8 mouse cellular contexts compared by ENCODE assay signal in genomic region chr7:4844245-4844916, GRCm38 (mm10). TPM values are rescaled to one million over a fixed set of nuclear protein-coding genes. Genes with fewer than 3 reads are reported as not detected.
DNase-seq lines count a peak whose midpoint lies in the region; ATAC-seq and TF ChIP-seq lines count a peak whose summit lies in the region.

TSS of gene Shisa7 (minus strand) at chr7:4844696.

- H3K4me2 ChIP-seq in kidney, postnatal 0 days (ENCODE audit: low read length) = peak within 1 kb of the TSS; percentile 85
- peak within 1 kb of the TSS; percentile 97 for H3K4me2 ChIP-seq in forebrain, embryonic 12.5 days
- H3K4me2 ChIP-seq in neural tube, embryonic 12.5 days (replicated peaks) = peak within 1 kb of the TSS; percentile 93

- no peak within 1 kb of the TSS for H3K27ac ChIP-seq in kidney, postnatal 0 days
- peak within 1 kb of the TSS; percentile 76 for H3K27ac ChIP-seq in forebrain, embryonic 12.5 days
- H3K27ac ChIP-seq in neural tube, embryonic 12.5 days = no peak within 1 kb of the TSS

- TF ChIP-seq CTCF in kidney, postnatal 0 days (IDR thresholded peaks at IDR 0.05; ENCODE audit: low read depth) = no peak

- intact Hi-C loops in gastrocnemius, postnatal 14 days (cut with DNase I; ENCODE audit: low total_unique reads) = no loop called here

- peaks cover 26% of the 10 kb centered on the region for H3K27me3 ChIP-seq in kidney, postnatal 0 days (ENCODE audit: insufficient read depth, low read length)
- H3K27me3 ChIP-seq in forebrain, embryonic 12.5 days = peaks cover 43% of the 10 kb centered on the region
- peaks cover 26% of the 10 kb centered on the region for H3K27me3 ChIP-seq in neural tube, embryonic 12.5 days (replicated peaks)

- no peaks in the 10 kb centered on the region for H3K9me3 ChIP-seq in kidney, postnatal 0 days (replicated peaks; ENCODE audit: low read length)
- H3K9me3 ChIP-seq in forebrain, embryonic 12.5 days = no peaks in the 10 kb centered on the region
- H3K9me3 ChIP-seq in neural tube, embryonic 12.5 days = no peaks in the 10 kb centered on the region

- DNase-seq in kidney, postnatal 0 days (ENCODE audit: low spot score) = no peak
- DNase-seq in kidney, adult 11 months = no peak
- DNase-seq in layer of hippocampus, postnatal 25 days (ENCODE audit: extremely low spot score in 1 of 2, low spot score in 1 of 2) = peak; percentile 27 to 45
- DNase-seq in thymus, postnatal 0 days (ENCODE audit: low spot score) = no peak
- no peak for DNase-seq in gastrocnemius, postnatal 14 days

- peak within 1 kb of the TSS; percentile 40 for H3K4me3 ChIP-seq in kidney, postnatal 0 days (replicated peaks; ENCODE audit: low read depth, low read length)
- H3K4me3 ChIP-seq in forebrain, embryonic 12.5 days (replicated peaks) = peak within 1 kb of the TSS; percentile 54
- peak within 1 kb of the TSS; percentile 46 for H3K4me3 ChIP-seq in neural tube, embryonic 12.5 days

- peaks cover 21% of the 10 kb centered on the region for H3K4me1 ChIP-seq in kidney, postnatal 0 days (replicated peaks; ENCODE audit: insufficient read depth, low read length)
- H3K4me1 ChIP-seq in forebrain, embryonic 12.5 days = peaks cover 32% of the 10 kb centered on the region
- H3K4me1 ChIP-seq in neural tube, embryonic 12.5 days = peaks cover 30% of the 10 kb centered on the region

- WGBS in kidney, postnatal 0 days = under 1% methylated on average over 41 of the region's 41 CpGs
- under 1% methylated on average over 41 of the region's 41 CpGs for WGBS in forebrain, embryonic 12.5 days
- under 1% methylated on average over 41 of the region's 41 CpGs for WGBS in neural tube, embryonic 12.5 days

- peak; percentile 40; the same call in 1 of the 2 replicates for ATAC-seq in kidney, postnatal 0 days (replicated peaks; ENCODE audit: low FRiP score, low read depth)
- ATAC-seq in forebrain, embryonic 12.5 days (ENCODE audit: low FRiP score) = peak; percentile 72
- peak; percentile 74 for ATAC-seq in neural tube, embryonic 12.5 days (ENCODE audit: low FRiP score, low read depth)
- ATAC-seq in megakaryocyte-erythroid progenitor cell, adult 5-6 weeks (replicated peaks; ENCODE audit: low FRiP score, low TSS enrichment, poor library complexity, severe bottlenecking) = no peak

- no peaks in the 10 kb centered on the region for H3K36me3 ChIP-seq in kidney, postnatal 0 days (ENCODE audit: insufficient read depth, low read length)
- no peaks in the 10 kb centered on the region for H3K36me3 ChIP-seq in forebrain, embryonic 12.5 days (replicated peaks)
- no peaks in the 10 kb centered on the region for H3K36me3 ChIP-seq in neural tube, embryonic 12.5 days

- 0 out of 2 replicates have a peak within 1 kb of the TSS, but pooled peaks have one; percentile 31 for H3K9ac ChIP-seq in kidney, postnatal 0 days (ENCODE audit: low read depth, low read length)
- H3K9ac ChIP-seq in forebrain, embryonic 12.5 days = peak within 1 kb of the TSS; percentile 63
- peak within 1 kb of the TSS; percentile 65 for H3K9ac ChIP-seq in neural tube, embryonic 12.5 days

RNA-seq across cellular contexts. Expression of gene Shisa7, which starts in this region (rescaled TPM):
- polyA plus RNA-seq in kidney, postnatal 0 days (2015; fragmentation: Nextera tagmentation; extraction: Ambion mirVana) = 0.62 and 0.67 TPM in 2 replicates
- 4.0 and 4.6 TPM in 2 replicates for polyA plus RNA-seq in forebrain, embryonic 12.5 days (2016; fragmentation: Nextera tagmentation; extraction: Ambion mirVana)
- 100 to 1,000 TPM; 132 to 182 TPM for total RNA-seq in layer of hippocampus, postnatal 25 days (2021)
- polyA plus RNA-seq in neural tube, embryonic 12.5 days (2016; fragmentation: Nextera tagmentation; extraction: Ambion mirVana) = 6.0 and 6.5 TPM in 2 replicates
- polyA plus RNA-seq in thymus, postnatal 0 days (2015; fragmentation: Nextera tagmentation; extraction: Ambion mirVana) = not detected in 2 replicates
- total RNA-seq in gastrocnemius, postnatal 14 days (2021) = not detected
- 0.31 TPM in 1 of 2 replicates, not detected in the other for total RNA-seq in megakaryocyte-erythroid progenitor cell, adult 5-6 weeks (2014; fragmentation: Nextera tagmentation)
- not detected in 2 replicates for total RNA-seq in megakaryocyte-erythroid progenitor cell, adult 5-6 weeks (2017)

Comparison
In these comparisons a context has a peak if more than half of its experiments do, and no peak if none do; other contexts are left out.
1. RNA of gene Shisa7 (total RNA-seq): 132 to 182 TPM in layer of hippocampus, postnatal 25 days; 0.31 TPM in megakaryocyte-erythroid progenitor cell, adult 5-6 weeks and not detected in gastrocnemius, postnatal 14 days; every median in the first group is over 100 times any median in the second.
2. Peak in ATAC-seq, H3K4me3 ChIP-seq, H3K9ac ChIP-seq and H3K4me2 ChIP-seq in kidney, postnatal 0 days; RNA of the gene not detected or under 1 TPM.
3. DNase-seq: peak in layer of hippocampus, postnatal 25 days (2 of 2); none in kidney, postnatal 0 days (single experiment), kidney, adult 11 months (single experiment), thymus, postnatal 0 days (single experiment) and gastrocnemius, postnatal 14 days (single experiment).
4. Peak in every context shown above with its lines, with median percentiles within 50 percentile points of each other: H3K4me2 ChIP-seq, H3K4me3 ChIP-seq and H3K9ac ChIP-seq.